Mouse (Mus musculus) C2C12 (cell line): ENCODE data around the gene Mrtfb.

ENCODE experiments used
- CEBPB ChIP-seq: IDR thresholded peaks from one replicate; pipeline ENCODE4 v1.6.1; 2011; ENCODE audit warnings: low read depth, mild to moderate bottlenecking, control low read depth, moderate library complexity
- CTCF ChIP-seq: IDR thresholded peaks from one replicate; pipeline ENCODE4 v1.5.1; 2011; ENCODE audit not compliant: control insufficient read depth, insufficient read depth, insufficient read length
- MAX ChIP-seq: IDR thresholded peaks from one replicate; pipeline ENCODE4 v1.6.1; 2011; ENCODE audit warnings: mild to moderate bottlenecking, control low read depth
- USF1 ChIP-seq: IDR thresholded peaks from one replicate; pipeline ENCODE4 v1.6.1; 2011; ENCODE audit warnings: low read depth, mild to moderate bottlenecking, control low read depth, moderate library complexity

GRCm38 (mm10) chr16:13353927-13354326, 97.6 kb downstream of the Mrtfb start:
- TF ChIP-seq CTCF (no peak), USF1 (no peak), CEBPB (no peak), MAX (no peak)
